Mouse (Mus musculus) brain, adult 2 months (tissue): Measurements from ENCODE around the gene N4bp3.
A peak's percentile ranks its signal among the peaks of the same experiment; 100 is the strongest.

ENCODE experiments used
- DNase-seq: peaks from one replicate; pipeline ENCODE4 v3.0.0; 2011; ENCODE audit warnings: low read depth, low spot score

N4bp3 gene

DNA sequence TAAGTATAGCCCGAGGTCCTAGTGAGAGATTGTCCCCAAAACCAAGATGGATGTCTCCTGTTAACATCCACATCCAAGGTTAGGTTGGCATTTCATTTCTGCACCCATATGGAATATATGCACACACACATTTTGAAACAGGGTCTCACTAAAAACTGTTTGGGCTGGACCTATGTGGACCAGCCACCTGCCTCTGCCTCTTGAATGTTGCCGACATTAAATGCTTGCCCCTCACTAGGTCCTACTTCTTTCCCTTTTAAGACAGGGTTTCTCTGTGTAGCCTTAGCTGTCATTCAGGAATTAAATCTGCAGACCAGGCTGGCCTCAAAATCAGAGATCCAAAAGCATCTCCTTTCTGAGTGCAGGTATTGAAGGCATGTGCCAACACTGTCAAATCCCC is 53.1 kb downstream of the N4bp3 start:
- no peak for DNase-seq

DNA sequence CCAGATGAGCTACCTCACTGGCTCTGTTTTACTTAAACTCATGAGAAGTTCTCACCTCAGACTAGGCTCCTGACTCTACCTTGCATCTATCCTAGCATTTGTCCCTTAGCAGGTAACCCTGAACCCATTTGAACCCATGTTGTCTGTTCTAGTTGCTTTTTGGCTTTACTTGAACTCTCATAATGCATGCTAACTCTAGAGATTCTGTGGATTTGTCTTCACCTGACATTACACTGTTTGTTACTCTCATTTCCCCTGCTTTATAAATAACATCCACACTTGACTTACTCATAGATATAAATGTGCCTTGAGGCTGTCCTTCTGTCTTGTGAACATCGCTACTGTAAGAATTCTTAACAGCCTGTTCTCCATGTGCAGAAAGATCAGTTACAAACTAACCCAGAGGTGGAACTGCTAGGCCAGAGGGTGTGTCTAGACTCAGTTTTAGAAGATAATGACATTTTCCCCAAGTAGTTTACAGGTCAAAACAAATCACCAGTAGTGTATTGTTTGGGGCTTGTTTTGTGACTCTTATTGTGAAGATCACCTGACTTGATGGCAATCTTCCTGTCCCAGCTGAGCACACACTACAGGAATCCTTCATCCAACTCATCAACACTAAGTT is 55.1 kb downstream of the N4bp3 start:
- no peak for DNase-seq

DNA sequence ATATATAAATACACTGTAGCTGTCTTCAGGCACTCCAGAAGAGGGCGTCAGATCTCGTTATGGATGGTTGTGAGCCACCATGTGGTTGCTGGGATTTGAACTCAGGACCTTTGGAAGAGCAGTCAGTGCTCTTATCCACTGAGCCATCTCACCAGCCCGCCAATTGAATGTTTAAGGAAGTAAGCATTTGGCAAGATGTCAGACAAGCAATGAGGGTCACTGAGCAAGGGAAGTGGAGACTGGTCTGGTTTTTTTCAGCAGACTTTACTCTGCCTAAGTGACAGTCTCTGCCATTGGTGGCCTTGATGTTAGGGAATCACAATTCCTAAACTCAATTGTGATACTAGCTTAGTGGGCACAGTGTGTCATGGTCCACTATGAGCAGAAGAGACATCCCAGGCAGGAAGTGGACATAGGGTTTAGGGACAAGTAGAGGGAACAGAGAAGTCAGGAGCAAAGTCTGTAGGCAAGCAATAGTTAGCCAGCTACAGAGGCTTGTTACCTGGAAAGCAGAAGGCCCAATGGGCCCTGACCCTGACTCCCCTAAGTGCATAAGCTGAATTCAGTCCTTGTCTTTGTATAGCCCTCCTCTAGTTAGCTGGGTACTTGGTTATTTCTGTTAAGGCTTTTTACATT is 55.8 kb downstream of the N4bp3 start:
- peak; percentile 25 for DNase-seq

DNA sequence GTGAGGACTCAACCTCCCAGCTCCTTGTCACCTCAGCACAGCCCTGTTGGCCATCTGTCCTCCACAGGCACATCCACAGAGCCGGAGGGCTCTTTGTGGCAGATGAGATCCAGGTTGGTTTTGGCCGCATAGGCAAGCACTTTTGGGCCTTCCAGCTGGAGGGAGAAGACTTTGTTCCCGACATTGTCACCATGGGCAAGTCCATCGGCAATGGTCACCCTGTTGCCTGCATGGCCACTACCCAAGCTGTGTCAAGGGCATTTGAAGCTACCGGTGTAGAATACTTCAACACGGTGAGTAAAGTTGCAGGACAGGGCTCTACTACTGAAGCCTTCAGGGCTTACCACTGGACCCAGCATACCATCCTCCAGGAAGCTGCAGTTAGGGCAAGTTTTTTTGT is 56.8 kb downstream of the N4bp3 start:
- DNase-seq: no peak

DNA sequence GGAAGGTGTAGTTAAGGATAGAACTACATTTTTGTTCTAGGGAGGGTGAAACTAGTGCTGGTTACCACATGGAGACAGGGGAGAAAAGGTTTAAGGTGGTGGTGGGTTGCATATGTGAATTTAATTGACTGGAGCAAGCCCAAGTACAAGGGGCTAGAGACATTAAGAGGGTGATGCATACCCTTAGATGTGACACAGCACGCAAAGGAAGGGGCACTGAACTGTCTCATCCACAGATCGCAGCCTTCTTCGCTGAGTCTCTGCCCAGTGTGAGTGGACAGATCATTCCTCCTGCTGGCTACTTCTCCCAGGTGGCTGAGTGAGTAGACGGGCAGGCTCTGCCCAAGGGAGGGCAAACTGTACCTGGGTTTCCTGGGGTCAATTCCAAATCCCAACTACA is 57.3 kb downstream of the N4bp3 start:
- no peak for DNase-seq
